Mouse (Mus musculus) lung, postnatal 14 days (tissue): ENCODE results near the gene Mcf2l.

Source experiments
- DNase-seq: peaks from one replicate; pipeline ENCODE4 v3.0.0; 2021

The Mcf2l gene

DNA sequence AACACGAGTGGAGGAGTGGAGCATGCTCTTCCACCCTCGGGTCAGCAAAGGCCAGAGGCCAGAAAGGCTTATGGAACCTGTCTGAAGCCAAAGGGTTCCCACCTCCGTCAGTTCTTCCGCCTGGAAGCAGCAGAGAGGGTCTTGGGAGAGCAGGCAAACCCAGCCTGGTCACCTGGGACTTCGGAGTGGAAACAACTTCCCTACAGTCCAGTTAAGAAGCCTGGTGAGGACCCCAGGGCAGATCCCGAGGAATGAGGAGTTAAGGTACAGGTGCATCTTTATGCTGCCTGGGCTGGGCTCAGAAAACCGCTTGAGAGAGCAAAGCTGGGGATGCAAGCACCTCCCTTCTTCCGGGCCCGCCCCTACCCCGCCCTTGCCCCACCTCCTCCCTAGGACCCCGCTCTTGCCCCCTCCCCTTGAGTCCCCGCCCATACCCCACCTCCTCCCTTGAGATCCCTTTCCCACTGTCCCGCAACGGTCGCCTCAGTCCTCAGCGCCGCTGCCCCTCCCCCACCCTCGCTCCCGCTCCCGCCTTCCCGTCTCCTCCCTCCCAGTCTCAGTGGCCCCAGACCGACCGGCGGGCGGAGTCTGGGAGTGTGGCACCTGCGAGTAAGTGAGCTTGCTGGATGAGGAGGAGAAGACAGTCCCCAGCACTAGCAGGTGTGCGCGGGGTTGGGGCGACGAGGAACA lies at the start of gene Mcf2l:
Gene Mcf2l, plus strand, starts transcription at position 450 of the 690 bp plus-strand sequence.
- DNase-seq = peak; percentile 60

DNA sequence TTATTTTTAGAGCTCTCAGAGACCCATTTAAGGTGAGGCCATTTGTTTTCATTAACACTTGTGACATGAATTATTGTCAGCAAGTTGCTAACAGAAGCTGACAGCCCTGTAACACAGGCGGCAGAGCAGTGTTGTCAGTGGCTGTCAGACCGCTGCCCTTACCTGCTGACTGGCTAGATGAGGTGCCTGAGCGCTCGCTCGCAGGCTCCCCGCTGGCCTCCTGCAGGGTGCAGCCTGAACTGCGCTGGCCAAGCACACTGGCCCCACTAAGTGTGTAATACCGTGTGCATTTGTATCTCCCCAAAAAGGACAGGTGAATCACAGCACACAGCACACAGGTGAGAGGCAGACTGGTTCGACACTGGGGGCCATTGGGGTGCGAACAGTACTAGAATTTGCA lies 49.0 kb upstream of the Mcf2l start:
- no peak for DNase-seq

DNA sequence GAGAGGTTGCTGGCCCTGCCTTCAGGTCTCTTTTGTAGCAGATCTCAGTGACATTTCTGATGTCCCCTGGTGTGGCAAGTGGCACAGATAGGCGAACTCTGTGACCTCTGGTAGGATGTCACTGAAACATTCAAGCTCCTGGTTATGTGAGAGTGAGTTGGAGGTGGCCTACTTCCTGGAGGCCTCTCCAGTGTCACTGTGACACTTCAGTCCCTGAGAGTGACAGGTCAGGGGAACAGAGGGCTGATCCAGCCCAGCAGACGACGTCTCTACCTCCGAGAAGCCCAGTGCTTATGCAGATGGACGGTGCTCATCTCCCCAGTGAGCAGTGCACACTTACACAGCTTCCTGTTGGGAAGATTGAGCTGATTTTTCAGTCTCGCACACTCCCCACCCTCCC lies 48.4 kb upstream of the Mcf2l start:
- DNase-seq = no peak

DNA sequence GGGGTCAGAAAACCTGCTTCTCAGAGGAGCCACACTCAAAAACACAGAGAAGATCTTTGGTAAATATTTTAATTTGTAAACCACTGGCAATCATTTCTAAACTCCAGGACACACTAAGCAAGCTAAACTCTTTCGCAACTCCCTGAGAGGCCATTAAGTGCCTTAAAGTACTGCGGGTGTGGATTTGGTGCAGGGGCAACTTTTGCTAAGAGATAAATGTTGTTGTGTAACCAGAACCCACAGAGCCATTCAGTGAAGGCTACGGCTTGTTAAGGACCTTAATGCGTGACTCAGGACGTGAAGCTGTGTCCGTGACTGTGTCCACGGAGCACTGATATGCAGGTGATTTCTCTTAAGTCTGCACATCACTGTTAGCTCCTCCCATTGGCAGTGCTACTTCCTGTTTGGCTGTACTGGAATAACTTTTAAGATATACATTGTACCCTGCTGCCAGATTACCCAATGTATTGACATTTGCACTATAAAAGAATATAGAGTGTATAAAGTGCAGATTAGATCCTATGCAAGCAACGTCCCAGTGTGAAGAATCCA lies 47.8 kb upstream of the Mcf2l start:
- DNase-seq = peak; percentile 67

DNA sequence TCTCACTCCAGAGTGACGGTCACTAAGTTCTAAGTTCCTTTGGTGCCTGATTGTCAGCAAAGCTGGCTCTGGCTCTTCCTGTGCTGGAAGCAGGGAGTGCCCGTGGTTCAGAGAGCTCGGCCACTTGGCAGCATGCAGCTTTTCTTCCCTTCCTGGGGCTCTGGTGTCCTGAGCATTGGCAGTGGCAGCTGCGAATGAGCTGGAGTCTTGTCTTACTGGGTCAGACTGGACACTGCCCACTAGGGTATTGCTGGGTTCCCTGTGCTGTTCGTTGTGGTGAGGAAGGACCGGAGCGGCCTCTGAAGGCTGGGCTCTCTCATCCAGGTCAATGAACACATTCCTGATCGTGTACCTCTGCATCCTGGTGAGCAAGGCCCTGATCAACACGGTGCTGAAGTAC lies 46.5 kb upstream of the Mcf2l start:
- DNase-seq = no peak

DNA sequence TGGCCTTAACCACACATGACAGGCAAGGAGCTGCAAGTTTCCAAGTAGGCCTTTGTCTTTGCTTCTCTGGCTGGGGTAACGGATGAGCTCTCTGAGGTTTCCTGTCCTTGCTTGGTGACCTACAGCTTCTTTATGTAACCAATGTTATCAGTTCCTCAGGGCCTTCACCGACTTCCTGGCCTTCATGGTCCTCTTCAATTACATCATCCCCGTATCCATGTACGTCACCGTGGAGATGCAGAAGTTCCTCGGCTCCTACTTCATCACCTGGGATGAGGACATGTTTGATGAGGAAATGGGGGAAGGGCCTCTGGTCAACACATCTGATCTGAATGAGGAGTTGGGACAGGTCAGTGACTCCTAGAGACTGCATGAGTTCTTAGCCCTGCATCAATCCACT lies 45.3 kb upstream of the Mcf2l start:
- DNase-seq = no peak

DNA sequence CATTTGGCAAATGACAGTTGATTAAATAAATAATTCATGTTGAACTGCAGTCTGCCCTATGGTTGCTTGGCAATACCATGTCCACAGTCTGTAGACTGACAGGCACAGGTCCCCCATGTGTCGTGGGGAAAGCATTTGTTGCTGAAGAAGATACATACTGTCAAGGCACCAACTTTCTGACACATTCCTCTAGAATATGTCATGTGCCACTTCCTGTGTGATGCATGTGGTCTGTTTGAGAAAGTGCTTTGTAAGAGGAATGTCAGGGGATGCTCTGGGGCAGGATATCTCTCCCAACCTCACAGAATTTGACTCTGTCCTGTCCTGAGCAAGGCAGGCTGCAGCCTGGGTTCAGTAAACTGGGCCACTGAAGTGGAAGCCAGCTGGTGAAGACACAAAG lies 44.2 kb upstream of the Mcf2l start:
- no peak for DNase-seq

DNA sequence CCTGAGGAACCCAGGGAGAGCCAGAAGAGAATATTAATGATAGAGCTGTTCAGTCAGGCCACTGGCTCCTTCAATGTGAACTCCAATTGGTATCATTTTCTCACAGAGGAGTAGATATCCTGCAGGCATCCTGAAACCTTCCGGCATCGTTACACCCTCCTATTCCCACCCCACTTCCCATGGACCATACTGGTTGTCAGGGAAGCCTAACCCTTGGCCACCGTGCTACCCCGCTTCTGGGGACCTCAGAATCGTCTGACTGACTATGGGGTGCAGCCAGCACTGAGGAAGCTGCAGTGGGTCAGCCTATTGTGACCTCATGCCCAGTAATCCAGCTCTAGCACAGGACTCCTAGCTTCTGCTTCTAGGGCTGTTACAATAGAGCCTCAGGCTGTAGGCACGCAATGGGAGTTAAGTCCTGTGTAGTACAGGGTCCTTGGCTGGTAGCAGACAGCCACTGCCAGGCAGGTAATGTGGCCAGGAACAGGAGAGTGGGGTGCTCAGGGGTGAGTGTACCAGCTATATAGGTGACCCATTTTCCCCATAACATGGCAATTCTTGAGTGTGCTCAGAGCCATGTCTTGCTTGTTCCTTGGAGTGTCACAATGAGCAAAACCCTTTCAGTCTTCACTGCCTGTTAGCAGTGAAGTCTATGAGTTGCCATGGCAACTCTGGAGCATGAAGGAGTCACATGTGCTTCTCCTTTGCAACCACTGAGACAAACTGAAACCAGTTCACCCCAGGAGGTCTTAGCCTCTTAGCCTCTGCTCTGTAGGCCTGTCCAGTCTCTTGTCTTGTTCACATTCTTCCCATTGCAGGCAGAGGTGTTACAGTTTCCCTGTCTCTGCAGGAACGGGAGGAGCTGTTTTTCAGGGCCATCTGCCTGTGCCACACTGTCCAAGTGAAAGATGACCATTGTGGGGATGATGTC lies 41.7 kb upstream of the Mcf2l start:
- no peak for DNase-seq

DNA sequence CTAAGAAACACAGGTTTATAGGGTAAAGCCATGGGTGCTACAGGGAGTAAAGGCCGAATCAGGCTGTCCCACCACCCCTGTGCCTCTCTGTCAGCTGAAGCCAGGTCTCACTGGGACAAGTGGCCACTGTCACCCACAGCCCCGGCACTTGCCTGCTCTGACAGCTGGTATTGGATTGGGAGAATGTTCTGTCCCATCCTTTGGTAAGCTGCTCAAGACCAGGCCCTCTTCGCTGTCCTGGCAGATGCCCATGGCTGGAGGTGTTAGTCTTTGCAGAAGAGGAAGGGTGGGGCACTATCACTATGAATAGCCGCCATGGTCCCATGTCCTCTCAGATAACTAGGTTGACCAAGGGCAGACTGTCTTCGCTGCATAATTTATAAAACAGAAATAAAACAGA lies 40.0 kb upstream of the Mcf2l start:
- no peak for DNase-seq

DNA sequence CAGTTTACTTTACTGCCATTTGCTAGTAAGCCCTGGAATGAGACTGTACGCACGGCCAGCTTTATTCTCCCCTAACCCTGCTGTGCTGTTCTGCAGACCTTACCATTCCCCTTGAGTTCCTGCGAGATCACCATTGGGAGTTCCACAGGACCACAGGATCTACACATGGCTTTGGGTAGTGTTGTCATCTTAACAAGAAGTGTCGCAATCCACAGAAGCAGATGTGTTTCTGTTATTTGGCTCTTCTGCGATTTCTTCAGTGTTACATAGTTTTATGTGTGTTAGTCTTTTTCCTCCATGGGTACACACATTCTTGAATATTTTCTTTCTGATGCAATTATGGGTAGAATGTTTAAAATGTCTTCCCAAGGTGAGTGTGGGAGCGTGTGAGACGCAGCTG lies 32.8 kb upstream of the Mcf2l start:
- no peak for DNase-seq

DNA sequence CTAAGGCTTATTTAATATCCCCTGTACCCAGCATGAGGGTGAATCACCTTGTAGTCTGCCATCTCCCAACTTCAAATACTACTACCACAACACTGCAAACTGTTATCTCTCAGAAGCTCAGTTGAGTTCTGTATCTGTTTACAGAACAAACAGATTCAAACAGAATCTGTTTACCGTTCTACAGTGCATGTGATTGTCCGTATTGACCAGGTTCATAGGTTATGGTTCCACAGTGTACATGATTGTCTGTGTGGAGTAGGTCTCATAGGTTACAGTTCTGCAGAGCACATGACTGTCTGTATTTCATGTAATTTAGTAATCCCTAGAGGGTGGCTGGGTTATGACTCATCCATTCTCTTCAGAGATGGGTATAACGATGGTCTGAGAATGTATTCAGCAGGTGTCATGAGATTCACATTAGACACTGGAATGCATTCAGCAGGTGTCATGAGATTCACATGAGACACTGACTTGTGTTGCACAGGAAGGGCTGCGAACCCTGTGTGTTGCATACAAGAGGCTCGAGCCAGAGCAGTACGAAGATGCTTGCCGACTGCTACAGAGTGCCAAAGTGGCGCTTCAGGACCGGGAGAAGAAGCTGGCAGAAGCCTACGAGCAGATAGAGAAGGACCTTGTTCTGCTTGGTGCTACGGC lies 31.1 kb upstream of the Mcf2l start:
- DNase-seq = no peak

DNA sequence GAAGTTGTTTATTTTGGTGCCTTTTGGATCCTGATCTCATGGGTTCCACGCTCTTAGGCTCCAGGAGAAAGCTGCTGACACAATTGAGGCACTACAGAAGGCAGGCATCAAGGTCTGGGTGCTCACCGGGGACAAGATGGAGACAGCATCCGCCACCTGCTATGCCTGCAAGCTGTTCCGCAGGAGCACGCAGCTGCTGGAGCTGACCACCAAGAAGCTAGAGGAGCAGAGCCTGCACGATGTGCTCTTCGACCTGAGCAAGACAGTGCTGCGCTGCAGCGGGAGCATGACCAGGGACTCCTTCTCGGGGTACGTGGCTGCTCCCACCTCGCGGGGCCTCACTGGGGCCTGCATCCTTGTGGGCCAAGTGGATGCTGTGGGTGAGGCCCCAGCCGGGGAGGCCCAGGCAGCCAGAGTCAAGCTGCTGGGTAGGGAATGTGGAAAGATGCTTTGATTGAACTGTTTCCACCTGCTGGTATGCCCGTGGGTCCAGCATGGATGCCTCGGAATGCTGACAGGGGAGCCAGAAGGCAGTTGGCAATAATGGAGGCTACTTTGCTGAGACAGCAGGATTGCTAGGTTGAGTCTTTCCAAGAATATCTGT lies 29.2 kb upstream of the Mcf2l start:
- no peak for DNase-seq

DNA sequence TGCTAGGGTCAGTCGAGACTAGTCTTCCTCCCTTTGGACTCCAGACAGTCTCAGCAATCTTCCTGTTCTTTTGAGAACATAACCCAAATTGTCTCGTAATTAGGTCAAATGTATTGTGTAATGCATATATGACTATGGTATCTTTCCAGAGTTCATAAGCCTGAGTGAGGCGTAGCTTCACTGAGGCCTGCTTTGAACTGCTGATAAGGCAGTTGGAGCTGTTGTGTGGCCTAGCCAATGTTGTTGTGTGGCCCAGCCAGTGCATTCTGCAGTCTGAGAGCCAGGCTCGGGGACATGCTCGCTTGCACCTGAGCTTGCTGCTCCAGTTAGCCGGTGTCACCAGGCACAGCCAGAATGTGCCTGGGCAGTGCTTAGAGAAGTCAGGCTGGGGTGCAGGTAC lies 27.2 kb upstream of the Mcf2l start:
- no peak for DNase-seq

DNA sequence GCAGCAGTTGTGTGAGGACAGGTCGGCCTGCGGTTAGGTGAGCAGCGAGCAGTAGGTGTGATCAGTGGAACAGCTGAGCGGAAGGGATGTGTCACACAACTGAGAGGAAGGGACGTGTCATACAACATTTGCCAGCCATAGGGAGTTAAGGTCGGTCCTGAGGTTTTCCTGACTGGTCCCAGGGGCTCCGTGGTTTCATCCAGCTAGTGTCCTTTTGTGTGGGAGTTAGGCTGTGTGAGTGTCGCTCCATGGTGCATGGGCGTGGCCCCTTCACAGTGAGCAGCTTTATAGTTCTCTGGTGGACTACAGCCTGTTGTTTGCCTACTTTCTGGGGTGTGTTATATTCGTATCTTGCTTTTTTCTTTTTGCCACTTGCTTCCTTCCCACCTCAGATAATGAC lies 22.4 kb upstream of the Mcf2l start:
- DNase-seq = no peak

DNA sequence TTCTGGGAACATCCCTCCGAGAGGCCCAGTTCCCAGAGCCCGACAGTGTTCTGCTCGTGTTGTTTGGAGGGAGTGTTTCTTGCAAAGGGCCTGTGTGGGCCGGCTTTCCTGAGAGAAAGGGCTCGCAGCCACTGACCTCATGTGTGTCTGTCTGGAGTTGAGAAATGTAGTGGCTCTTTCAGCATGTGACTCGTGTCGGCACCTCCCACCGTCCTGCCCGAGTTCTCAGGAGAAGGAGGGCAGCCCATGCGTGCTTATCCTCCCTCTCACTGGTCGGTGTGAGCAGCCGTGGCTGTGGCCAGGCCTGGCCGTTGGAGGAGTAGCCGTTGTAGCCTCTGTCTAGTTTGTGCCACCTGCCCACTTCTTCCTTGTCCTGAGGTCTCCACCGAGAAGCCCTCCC lies 17.6 kb upstream of the Mcf2l start:
- DNase-seq = no peak

DNA sequence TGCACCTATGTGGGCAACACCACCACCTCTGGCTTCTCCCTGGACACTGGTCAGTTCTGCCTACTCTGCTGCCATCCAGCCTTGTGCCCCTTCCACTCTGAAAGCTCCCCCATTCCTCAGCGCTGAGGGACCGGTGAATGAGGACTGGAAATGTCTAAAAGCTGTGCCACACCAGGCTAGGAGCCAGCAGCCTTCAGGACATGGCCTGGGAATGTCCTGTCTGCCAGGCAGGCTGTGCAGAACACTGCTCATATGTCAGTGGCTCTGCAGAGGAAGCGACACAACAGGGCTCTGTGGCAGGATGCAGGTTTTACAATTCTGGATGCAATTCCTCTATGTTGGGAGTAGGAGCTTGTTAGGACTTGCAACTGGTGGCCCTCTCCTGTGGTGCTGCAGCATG lies 10.5 kb upstream of the Mcf2l start:
- no peak for DNase-seq

DNA sequence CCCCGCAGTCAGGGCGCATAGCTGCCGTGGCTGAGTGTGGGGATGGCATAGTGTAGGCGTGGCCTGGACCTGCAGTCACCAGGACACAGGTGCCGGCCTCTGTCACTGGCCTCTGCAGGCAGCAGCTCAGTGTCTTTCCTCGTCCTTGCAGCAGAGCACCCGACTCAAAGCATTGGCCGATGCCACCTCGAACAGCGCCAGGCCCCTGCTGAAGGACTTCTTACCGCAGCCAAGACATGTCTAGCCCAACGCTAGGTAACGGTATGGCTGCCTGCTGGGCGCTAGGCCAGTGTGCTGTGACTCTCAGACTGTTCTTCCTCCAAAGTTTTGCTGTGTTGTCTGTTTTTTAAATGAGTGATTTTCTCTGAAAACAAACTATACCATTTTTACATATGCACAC lies 10.0 kb upstream of the Mcf2l start:
- DNase-seq = no peak

DNA sequence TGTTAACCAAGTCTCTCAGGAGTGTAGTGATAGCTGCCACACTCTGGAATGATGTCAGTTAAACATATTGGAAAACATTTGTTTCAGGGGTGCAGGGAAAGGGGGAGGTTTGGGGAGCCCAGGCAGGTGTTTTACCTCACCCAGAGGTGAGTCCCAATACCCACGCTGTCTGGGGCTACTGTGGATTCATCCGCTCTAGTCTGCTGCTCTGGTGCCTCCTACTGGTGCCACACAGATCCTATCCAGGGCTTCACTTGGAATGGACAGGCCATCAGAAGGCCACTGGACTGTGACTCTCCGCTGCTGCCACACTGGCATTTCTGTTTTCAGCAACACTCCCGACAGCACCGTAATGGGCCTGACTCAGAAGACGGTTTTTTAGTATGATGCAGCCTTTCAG lies 7.8 kb upstream of the Mcf2l start:
- DNase-seq = no peak

DNA sequence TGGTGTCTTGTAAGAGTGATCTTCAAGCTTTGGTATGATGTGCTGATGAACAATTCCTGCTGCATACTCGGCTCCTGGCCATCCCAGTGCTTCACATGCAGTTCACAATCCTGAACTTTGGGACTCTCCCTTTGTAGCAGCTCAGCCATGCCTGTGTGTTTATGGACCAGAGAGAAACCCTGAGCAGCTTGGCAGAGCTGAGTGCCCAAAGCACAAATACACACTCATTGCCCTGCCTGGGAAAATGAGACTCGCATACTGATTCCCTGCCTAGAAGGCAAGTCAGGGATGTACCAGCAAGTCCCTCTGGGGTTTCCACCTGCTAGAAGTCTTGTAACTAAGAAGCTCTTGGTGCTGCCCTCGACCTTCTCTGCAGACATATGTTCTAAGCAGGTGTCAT lies 3.9 kb upstream of the Mcf2l start:
- DNase-seq = no peak

DNA sequence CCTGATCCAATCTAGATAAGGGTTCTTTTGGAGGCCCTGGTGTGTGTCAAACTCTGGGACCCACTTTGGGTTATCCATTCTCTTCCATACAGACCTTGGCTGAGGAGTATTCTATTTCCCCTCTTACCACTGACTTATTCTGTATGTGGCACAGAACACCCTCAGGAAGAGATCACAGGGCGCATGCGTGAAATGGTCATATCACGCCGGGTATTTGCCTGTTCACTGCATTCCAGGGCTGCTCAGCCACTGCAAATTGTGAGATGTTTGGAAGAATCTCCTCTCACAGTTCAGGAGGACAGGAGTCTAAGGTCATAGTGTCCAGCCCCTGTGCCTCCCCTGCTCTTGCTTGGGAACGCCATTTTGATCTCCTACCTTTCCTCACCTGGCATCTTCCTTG lies 3.0 kb upstream of the Mcf2l start:
- no peak for DNase-seq

DNA sequence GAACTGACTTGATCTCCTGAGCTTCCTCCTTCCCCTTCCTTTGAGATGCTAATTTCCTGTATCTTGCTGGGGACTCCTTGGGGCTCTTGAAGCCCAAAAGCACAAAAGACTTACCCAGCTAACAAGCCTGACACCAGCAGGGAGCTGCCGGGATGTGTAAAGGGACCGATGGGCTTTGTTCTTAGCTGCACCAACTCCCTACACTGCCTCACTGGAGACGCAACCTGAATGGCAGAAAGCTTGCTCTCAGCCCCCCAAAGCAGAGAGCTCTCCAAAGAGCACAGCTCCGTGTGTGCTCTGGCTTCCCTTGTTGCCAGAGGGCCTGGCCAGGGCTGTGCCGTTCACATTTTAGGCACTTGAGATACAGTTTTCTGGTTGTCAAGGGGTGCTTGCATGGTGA lies 2.1 kb upstream of the Mcf2l start:
- DNase-seq = no peak

DNA sequence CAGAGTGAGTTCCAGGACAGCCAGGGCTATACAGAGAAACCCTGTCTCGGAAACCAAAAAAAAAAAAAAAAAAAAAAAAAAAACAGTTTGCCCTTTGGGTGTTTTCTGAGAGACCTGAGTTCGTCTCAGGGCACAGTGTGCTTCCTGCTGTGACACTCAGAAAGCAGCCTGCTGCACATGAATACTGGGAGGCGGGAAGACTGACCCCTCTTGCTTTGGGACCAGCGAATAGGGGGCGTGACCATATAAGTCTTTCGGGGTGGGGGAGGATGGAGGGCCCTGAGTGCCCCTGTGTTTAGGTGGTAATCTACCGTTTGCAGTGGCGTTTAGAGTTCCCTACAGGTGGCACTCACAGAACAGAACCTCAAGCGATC lies 636 bp upstream of the Mcf2l start:
- DNase-seq = no peak

DNA sequence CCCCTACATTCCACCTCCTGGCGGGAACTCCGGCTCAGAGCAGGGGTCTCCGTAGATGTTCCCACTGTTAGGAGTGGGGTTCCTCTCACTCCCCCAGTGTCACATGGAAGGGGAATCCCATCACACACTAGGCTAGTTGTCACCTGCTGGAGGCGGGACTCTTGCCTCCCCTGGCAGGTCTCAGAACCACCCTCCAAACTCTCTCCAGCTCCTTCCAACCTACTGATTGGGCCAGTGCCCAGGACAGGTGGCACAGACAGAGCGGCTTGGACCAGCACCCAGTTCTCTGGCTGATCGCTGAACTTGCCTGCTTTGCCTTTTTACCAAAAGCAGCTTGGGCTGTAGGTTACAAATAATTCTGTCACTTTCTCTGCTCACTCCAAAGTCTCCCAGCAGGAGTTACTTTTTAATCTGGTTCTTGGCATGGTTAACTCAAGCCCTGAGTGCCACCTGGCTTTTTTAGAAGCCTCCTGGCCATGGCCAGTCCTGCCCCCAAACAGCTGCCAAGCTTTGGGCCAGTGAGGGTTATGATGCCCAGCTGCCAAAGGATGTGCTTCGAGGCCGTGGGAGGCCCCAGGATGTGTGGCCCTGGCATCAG lies 687 bp downstream of the Mcf2l start:
- peak; percentile 24 for DNase-seq
